11 mouse cellular contexts compared by ENCODE assay signal in the genomic region with DNA sequence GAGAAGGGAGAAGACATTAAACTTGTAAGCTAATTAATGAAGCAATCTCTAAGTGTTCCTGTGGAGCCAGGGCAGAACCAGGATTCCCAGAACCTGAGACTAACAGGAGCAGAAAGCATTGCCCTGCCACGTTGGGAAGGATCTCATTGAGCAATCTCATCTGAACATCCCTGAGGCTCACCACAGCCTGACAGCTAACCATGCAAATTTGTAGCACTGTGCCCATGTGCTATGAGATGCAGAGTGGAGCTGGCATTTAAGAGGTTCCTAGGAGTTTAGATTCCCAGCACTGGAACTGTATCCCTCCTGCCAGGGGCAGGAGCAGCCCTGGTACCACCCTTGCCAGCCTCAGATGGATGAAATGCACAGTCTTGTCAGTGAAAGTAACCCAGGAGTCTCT.
DNase-seq lines count a peak whose midpoint lies in the region; ATAC-seq and TF ChIP-seq lines count a peak whose summit lies in the region.
"Had no signal": no experiment of that assay in that cellular context is flagged by ENCODE, and none has a peak within 500 bp of the region (broad histone marks: within the 10 kb centered on the region; RNA-seq: fewer than 3 reads in every experiment).

No protein-coding gene starts in this region.

- no peak for ATAC-seq in limb, embryonic 15.5 days (ENCODE audit: insufficient number of reproducible peaks, low FRiP score, low TSS enrichment, low read depth)
- peak; percentile 65 for ATAC-seq in Patski
- ATAC-seq: forebrain, embryonic 14.5 days; liver, embryonic 12.5 days had no signal

- H3K4me1 ChIP-seq in limb, embryonic 15.5 days: peaks cover 16% of the 10 kb centered on the region
- peaks cover 19% of the 10 kb centered on the region; the same call in 1 of the 2 replicates for H3K4me1 ChIP-seq in limb, embryonic 10.5 days

- no peak overlapping the region for H3K4me3 ChIP-seq in limb, embryonic 15.5 days
- H3K4me3 ChIP-seq in limb, embryonic 10.5 days: no peak overlapping the region
- H3K4me3 ChIP-seq in macrophage (ENCODE audit: inconsistent target): no peak overlapping the region
- H3K4me3 ChIP-seq: embryonic facial prominence, embryonic 12.5 days; liver, embryonic 12.5 days had no signal

- no peaks in the 10 kb centered on the region for H3K9me3 ChIP-seq in limb, embryonic 15.5 days
- H3K9me3 ChIP-seq in limb, embryonic 10.5 days (replicated peaks): no peaks in the 10 kb centered on the region
- H3K9me3 ChIP-seq: embryonic facial prominence, embryonic 12.5 days; liver, embryonic 12.5 days had no signal

- CTCF ChIA-PET in Patski (lab: Charles Lee): interaction anchor here (1.1 to 1.4 kb wide), 5 partner anchors 8 to 28 kb away, joined by 3 to 5 read pairs (median 3); no protein-coding TSS in a partner anchor

- DNase-seq in heart, adult 11 months: peak; percentile 79
- DNase-seq in heart, postnatal 4 days: no peak
- DNase-seq in limb, embryonic 10.5 days (ENCODE audit: low spot score): no peak
- DNase-seq in Patski (ENCODE audit: low read depth, low spot score) (no peak), MN1 (ENCODE audit: low spot score) (no peak)
- DNase-seq: right cerebral cortex, postnatal 14 days had no signal

- H3K36me3 ChIP-seq in limb, embryonic 15.5 days: no peaks in the 10 kb centered on the region
- no peaks in the 10 kb centered on the region for H3K36me3 ChIP-seq in limb, embryonic 10.5 days
- H3K36me3 ChIP-seq in macrophage (ENCODE audit: inconsistent target): no peaks in the 10 kb centered on the region
- H3K36me3 ChIP-seq: embryonic facial prominence, embryonic 12.5 days; liver, embryonic 12.5 days had no signal

- H3K79me2 ChIP-seq in macrophage (ENCODE audit: inconsistent target): no peaks in the 10 kb centered on the region

- WGBS in limb, embryonic 15.5 days: 36% methylated on average over 1 of the region's 1 CpGs
- 62% methylated on average over 1 of the region's 1 CpGs for WGBS in limb, embryonic 10.5 days
- 0% methylated on average over 1 of the region's 1 CpGs for WGBS in macrophage (ENCODE audit: missing documents)

- H3K27me3 ChIP-seq in limb, embryonic 15.5 days: no peaks in the 10 kb centered on the region
- H3K27me3 ChIP-seq in limb, embryonic 10.5 days (ENCODE audit: low read depth, poor library complexity, severe bottlenecking): no peaks in the 10 kb centered on the region
- H3K27me3 ChIP-seq in Patski: no peaks in the 10 kb centered on the region
- H3K27me3 ChIP-seq: embryonic facial prominence, embryonic 12.5 days had no signal

- TF ChIP-seq CTCF in Patski (IDR thresholded peaks at IDR 0.05): no peak

- POLR2A ChIA-PET in Patski (lab: Charles Lee): interaction anchor here (0.9 kb wide), 1 partner anchor 29 kb away, joined by 3 read pairs; no protein-coding TSS in a partner anchor

- no peak overlapping the region for H3K4me2 ChIP-seq in limb, embryonic 15.5 days
- H3K4me2 ChIP-seq: embryonic facial prominence, embryonic 12.5 days; liver, embryonic 12.5 days had no signal

- no peak overlapping the region for H3K9ac ChIP-seq in limb, embryonic 15.5 days
- H3K9ac ChIP-seq: embryonic facial prominence, embryonic 12.5 days; liver, embryonic 12.5 days had no signal

- in situ Hi-C loops in Patski (cut with MboI; ENCODE audit: low pct_unique_long_range_greater_than_20kb): loop anchor here (5.0 kb wide), 1 partner anchor 94 kb away; the partner anchor contains the start of gene Abtb2

- 0 out of 2 replicates have a peak overlapping the region, but pooled peaks have one; percentile 59 for H3K27ac ChIP-seq in limb, embryonic 15.5 days
- H3K27ac ChIP-seq in limb, embryonic 10.5 days: no peak overlapping the region
- H3K27ac ChIP-seq in macrophage: peak overlapping the region; percentile 28; the same call in 1 of the 2 replicates
- H3K27ac ChIP-seq: embryonic facial prominence, embryonic 12.5 days; liver, embryonic 12.5 days had no signal
